Mouse (Mus musculus): ENCODE measurements around the gene Ifi27.
"Not testable (repeated sequence)": the region's sequence is repeated elsewhere in the genome, so short reads cannot be mapped to it uniquely, and the experiment has no call there.

Ifi27 gene

GRCm38 (mm10) chr12:103445060-103445459 lies 11.0 kb downstream of the Ifi27 start:
- CTCF ChIA-PET = interaction anchor here (0.7 to 2.2 kb wide), 2 partner anchors 11 to 123 kb away, joined by 6 read pairs; partner anchors contain the start of gene Ifi27

GRCm38 (mm10) chr12:103453361-103453760 lies 19.4 kb downstream of the Ifi27 start:
- CTCF ChIA-PET = no interaction called here

- CTCF ChIA-PET = not testable (repeated sequence)
These were observed 22.7 kb downstream of the Ifi27 start for GRCm38 (mm10) chr12:103456727-103457126.

- CTCF ChIA-PET = no interaction called here
These were observed 23.1 kb downstream of the Ifi27 start, which contains the start of gene Ifi27l2b for GRCm38 (mm10) chr12:103457140-103457539. Gene Ifi27l2b, minus strand, starts transcription at chr12:103457223.

GRCm38 (mm10) chr12:103474481-103474880 lies 40.5 kb downstream of the Ifi27 start:
- CTCF ChIA-PET = no interaction called here

- CTCF ChIA-PET = no interaction called here
These were observed 42.9 kb downstream of the Ifi27 start for GRCm38 (mm10) chr12:103476779-103477389.

GRCm38 (mm10) chr12:103477461-103478015 lies 43.5 kb downstream of the Ifi27 start:
- CTCF ChIA-PET = no interaction called here

- CTCF ChIA-PET = interaction anchor here (0.6 kb wide), 1 partner anchor 63 kb away, joined by 6 read pairs; no protein-coding TSS in a partner anchor
These were observed 47.7 kb downstream of the Ifi27 start for GRCm38 (mm10) chr12:103481671-103482070.

GRCm38 (mm10) chr12:103482781-103483180 lies 48.8 kb downstream of the Ifi27 start:
- CTCF ChIA-PET = no interaction called here

- CTCF ChIA-PET = not testable (repeated sequence)
These were observed 50.4 kb downstream of the Ifi27 start for GRCm38 (mm10) chr12:103484200-103484972.

- CTCF ChIA-PET = no interaction called here
These were observed 52.7 kb downstream of the Ifi27 start for GRCm38 (mm10) chr12:103486726-103487125.

GRCm38 (mm10) chr12:103487276-103487675 lies 53.3 kb downstream of the Ifi27 start:
- CTCF ChIA-PET = no interaction called here

GRCm38 (mm10) chr12:103487750-103488149 lies 53.7 kb downstream of the Ifi27 start:
- CTCF ChIA-PET = no interaction called here
